Mouse (Mus musculus) liver, postnatal 0 days (tissue): ENCODE measurements around the gene Clcn2.

Source experiments
- CTCF ChIP-seq: sonication (generic); IDR thresholded peaks from 2 replicates; pipeline ENCODE4 v1.5.1; 2016; ENCODE audit warnings: antibody characterized with exemption, low read depth
- EP300 ChIP-seq: IDR thresholded peaks from 2 replicates; pipeline ENCODE4 v1.6.1; 2016; ENCODE audit warnings: antibody characterized with exemption, low read depth, mild to moderate bottlenecking

- TF ChIP-seq CTCF (no peak), EP300 (peak; percentile 92)
These were observed 13.7 kb downstream of the Clcn2 start for GRCm38 (mm10) chr16:20703699-20704400.
